Mouse (Mus musculus) embryonic facial prominence, embryonic 10.5 days (tissue): ENCODE measurements around the gene Kmt5a. TPM values are rescaled to one million over a fixed set of nuclear protein-coding genes. Genes with fewer than 3 reads are reported as not detected.

Source experiments
- DNase-seq: peaks from one replicate; pipeline ENCODE4 v3.0.0-alpha.2; 2017; ENCODE audit warnings: low spot score
- H3K27ac ChIP-seq: fragments of 300-500 bp; sonication (generic); replicated peaks from 2 replicates; pipeline ENCODE4 v1.5.1; 2016; ENCODE audit warnings: mild to moderate bottlenecking
- H3K27me3 ChIP-seq: fragments of 300-500 bp; sonication (generic); replicated peaks from 2 replicates; pipeline ENCODE4 v1.6.1; 2016; ENCODE audit warnings: low read depth, mild to moderate bottlenecking; ENCODE audit not compliant: poor library complexity, severe bottlenecking
- H3K36me3 ChIP-seq: fragments of 300-500 bp; sonication (generic); replicated peaks from 2 replicates; pipeline ENCODE4 v1.6.1; 2016; ENCODE audit warnings: mild to moderate bottlenecking, moderate library complexity
- H3K4me1 ChIP-seq: fragments of 300-500 bp; sonication (generic); 2 replicates; pipeline ENCODE4 v1.6.1; 2016
- H3K4me3 ChIP-seq: fragments of 300-500 bp; sonication (generic); 2 replicates; pipeline ENCODE4 v1.5.1; 2016; ENCODE audit warnings: mild to moderate bottlenecking, moderate library complexity
- H3K9me3 ChIP-seq: fragments of 300-500 bp; sonication (generic); 2 replicates; pipeline ENCODE4 v1.6.1; 2016; ENCODE audit warnings: mild to moderate bottlenecking
- WGBS: fragments of 180-500 bp; shearing (Covaris S2); methylation state at CpG from one replicate; pipeline ENCODE4 v1.1.7; 2016; 5-methylcytosine and 5-hydroxymethylcytosine counted together
- polyA plus RNA-seq: library from polyadenylated mRNA; unstranded; fragments of >200 nt; fragmentation: Nextera tagmentation; extraction: Ambion mirVana; gene quantifications from 2 replicates; pipeline ENCODE4 v1.2.1, GENCODE M21; 2016

Kmt5a gene
- 48.5 and 55.7 TPM in 2 replicates for polyA plus RNA-seq

- peak within 1 kb of the TSS; percentile 92 for H3K27ac ChIP-seq
- peak within 1 kb of the TSS; percentile 83 for H3K4me3 ChIP-seq
- no peaks in the 10 kb centered on the region for H3K36me3 ChIP-seq
- no peaks in the 10 kb centered on the region for H3K27me3 ChIP-seq
- peak; percentile 97 for DNase-seq
- under 1% methylated on average over 34 of the region's 34 CpGs for WGBS
- H3K9me3 ChIP-seq: no peaks in the 10 kb centered on the region
- H3K4me1 ChIP-seq: peaks cover 22% of the 10 kb centered on the region
These were observed at the start of gene Kmt5a for GRCm38 (mm10) chr5:124439447-124440093. Kmt5a (plus strand) TSS chr5:124439930.

- H3K36me3 ChIP-seq: peaks cover 100% of the 10 kb centered on the region
- DNase-seq: no peak
- no peaks in the 10 kb centered on the region for H3K9me3 ChIP-seq
- no peaks in the 10 kb centered on the region for H3K4me1 ChIP-seq
- no peak overlapping the region for H3K27ac ChIP-seq
- H3K27me3 ChIP-seq: no peaks in the 10 kb centered on the region
- WGBS: 95% methylated on average over 4 of the region's 4 CpGs
- no peak overlapping the region for H3K4me3 ChIP-seq
These were observed 47.3 kb upstream of the Kmt5a start for GRCm38 (mm10) chr5:124392412-124392811.

- WGBS: 93% methylated on average over 7 of the region's 7 CpGs
- Histone ChIP-seq H3K9me3 (no peaks in the 10 kb centered on the region), H3K27ac (no peak overlapping the region), H3K4me3 (no peak overlapping the region), H3K27me3 (no peaks in the 10 kb centered on the region), H3K36me3 (peaks cover 100% of the 10 kb centered on the region), H3K4me1 (no peaks in the 10 kb centered on the region)
- DNase-seq: no peak
These were observed 46.0 kb upstream of the Kmt5a start for GRCm38 (mm10) chr5:124393726-124394125.

- Histone ChIP-seq H3K4me3 (no peak overlapping the region), H3K4me1 (no peaks in the 10 kb centered on the region), H3K9me3 (no peaks in the 10 kb centered on the region), H3K27me3 (no peaks in the 10 kb centered on the region), H3K36me3 (peaks cover 91% of the 10 kb centered on the region), H3K27ac (no peak overlapping the region)
- DNase-seq: no peak
- WGBS: 88% methylated on average over 3 of the region's 3 CpGs
These were observed 28.9 kb upstream of the Kmt5a start for GRCm38 (mm10) chr5:124410808-124411207.

- H3K36me3 ChIP-seq: peaks cover 88% of the 10 kb centered on the region
- no peak overlapping the region for H3K4me3 ChIP-seq
- no peaks in the 10 kb centered on the region for H3K4me1 ChIP-seq
- WGBS: 89% methylated on average over 5 of the region's 5 CpGs
- H3K27me3 ChIP-seq: no peaks in the 10 kb centered on the region
- no peaks in the 10 kb centered on the region for H3K9me3 ChIP-seq
- DNase-seq: no peak
- no peak overlapping the region for H3K27ac ChIP-seq
These were observed 27.6 kb upstream of the Kmt5a start for GRCm38 (mm10) chr5:124412163-124412562.

- no peak for DNase-seq
- H3K27me3 ChIP-seq: no peaks in the 10 kb centered on the region
- no peak overlapping the region for H3K27ac ChIP-seq
- peaks cover 2% of the 10 kb centered on the region for H3K4me1 ChIP-seq
- no peaks in the 10 kb centered on the region for H3K9me3 ChIP-seq
- H3K4me3 ChIP-seq: no peak overlapping the region
- H3K36me3 ChIP-seq: peaks cover 64% of the 10 kb centered on the region
- 96% methylated on average over 2 of the region's 2 CpGs for WGBS
These were observed 20.8 kb upstream of the Kmt5a start for GRCm38 (mm10) chr5:124418903-124419302.

- WGBS: 95% methylated on average over 2 of the region's 2 CpGs
- peaks cover 10% of the 10 kb centered on the region for H3K4me1 ChIP-seq
These were observed 17.9 kb upstream of the Kmt5a start for GRCm38 (mm10) chr5:124421786-124422185.

GRCm38 (mm10) chr5:124424200-124424722 is 15.5 kb upstream of the Kmt5a start:
- peak overlapping the region; percentile 98 for H3K4me3 ChIP-seq
- no peaks in the 10 kb centered on the region for H3K27me3 ChIP-seq
- peak; percentile 44 for DNase-seq
- H3K27ac ChIP-seq: peak overlapping the region; percentile 99
- no peaks in the 10 kb centered on the region for H3K9me3 ChIP-seq
- H3K4me1 ChIP-seq: peaks cover 10% of the 10 kb centered on the region
- H3K36me3 ChIP-seq: peaks cover 22% of the 10 kb centered on the region
- WGBS: 6% methylated on average over 14 of the region's 14 CpGs

More at GRCm38 (mm10) chr5:124421786-124422185, 17.9 kb upstream of the Kmt5a start:
- Histone ChIP-seq H3K36me3 (peaks cover 45% of the 10 kb centered on the region), H3K27me3 (no peaks in the 10 kb centered on the region), H3K27ac (no peak overlapping the region), H3K4me3 (no peak overlapping the region), H3K9me3 (no peaks in the 10 kb centered on the region)
- DNase-seq: no peak

GRCm38 (mm10) chr5:124424723-124425411 is 14.9 kb upstream of the Kmt5a start:
- H3K36me3 ChIP-seq: peaks cover 16% of the 10 kb centered on the region
- no peaks in the 10 kb centered on the region for H3K9me3 ChIP-seq
- under 1% methylated on average over 63 of the region's 63 CpGs for WGBS
- no peak for DNase-seq
- peaks cover 10% of the 10 kb centered on the region for H3K4me1 ChIP-seq
- H3K27ac ChIP-seq: peak overlapping the region; percentile 99
- peak overlapping the region; percentile 98 for H3K4me3 ChIP-seq
- no peaks in the 10 kb centered on the region for H3K27me3 ChIP-seq

- 1% methylated on average over 77 of the region's 81 CpGs for WGBS
- no peaks in the 10 kb centered on the region for H3K27me3 ChIP-seq
- no peaks in the 10 kb centered on the region for H3K9me3 ChIP-seq
- peak within 1 kb of the TSS; percentile 99 for H3K27ac ChIP-seq
- peaks cover 14% of the 10 kb centered on the region for H3K36me3 ChIP-seq
- H3K4me3 ChIP-seq: peak within 1 kb of the TSS; percentile 98
- DNase-seq: peak; percentile 98
- peaks cover 10% of the 10 kb centered on the region for H3K4me1 ChIP-seq
These were observed 14.1 kb upstream of the Kmt5a start, which contains the start of gene Sbno1 for GRCm38 (mm10) chr5:124425412-124426259. Sbno1 (minus strand) TSS chr5:124426001.

- Histone ChIP-seq H3K27ac (peak overlapping the region; percentile 99), H3K4me3 (peak overlapping the region; percentile 98), H3K27me3 (no peaks in the 10 kb centered on the region), H3K4me1 (peaks cover 10% of the 10 kb centered on the region), H3K36me3 (peaks cover 13% of the 10 kb centered on the region), H3K9me3 (no peaks in the 10 kb centered on the region)
- WGBS: 92% methylated on average over 10 of the region's 10 CpGs
- no peak for DNase-seq
These were observed 13.2 kb upstream of the Kmt5a start for GRCm38 (mm10) chr5:124426475-124427071.
